Mouse (Mus musculus): ENCODE data around the gene Stat3. TPM values are rescaled to one million over a fixed set of nuclear protein-coding genes. Genes with fewer than 3 reads are reported as not detected.

The Stat3 gene
- total and polyA plus RNA-seq, 3 experiments: 63.5 to 81.1 (median 69.3) TPM

DNA sequence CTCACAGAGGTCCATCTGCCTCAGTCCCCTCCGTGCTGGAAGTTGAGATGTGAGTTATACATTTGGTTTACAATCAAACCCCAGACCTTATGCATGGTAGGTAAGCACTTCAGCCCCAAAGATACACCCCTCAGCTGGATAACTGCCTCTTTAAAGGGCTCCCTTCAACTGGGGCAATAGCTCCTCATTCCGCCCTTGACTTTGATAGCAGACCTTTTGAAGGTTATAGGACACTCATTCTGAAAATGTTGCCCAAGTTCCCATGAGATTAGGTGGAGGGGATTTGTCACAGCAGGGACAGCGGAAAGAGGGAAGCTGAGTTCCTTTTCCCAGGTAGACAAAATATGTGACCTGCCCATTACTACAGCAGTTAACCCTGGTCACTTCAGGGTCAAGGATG is 41.9 kb upstream of the Stat3 start:
- no peak overlapping the region for H3K4me3 ChIP-seq (ENCODE audit: low read depth, low read length)
- no peak for TF ChIP-seq POLR2AphosphoS5 (IDR thresholded peaks at IDR 0.05; ENCODE audit: insufficient replicate concordance, low read depth, low read length)
- TF ChIP-seq TAL1 (conservative IDR thresholded peaks at IDR 0.05; ENCODE audit: low read depth, low read length): no peak
- no peak for TF ChIP-seq GATA2 (IDR thresholded peaks at IDR 0.05; ENCODE audit: borderline replicate concordance, low read depth, low read length)
- TF ChIP-seq CTCF (IDR thresholded peaks at IDR 0.05; ENCODE audit: low read depth, low read length): no peak
- TF ChIP-seq GATA1 (IDR thresholded peaks at IDR 0.05; ENCODE audit: borderline replicate concordance, low read length): no peak

DNA sequence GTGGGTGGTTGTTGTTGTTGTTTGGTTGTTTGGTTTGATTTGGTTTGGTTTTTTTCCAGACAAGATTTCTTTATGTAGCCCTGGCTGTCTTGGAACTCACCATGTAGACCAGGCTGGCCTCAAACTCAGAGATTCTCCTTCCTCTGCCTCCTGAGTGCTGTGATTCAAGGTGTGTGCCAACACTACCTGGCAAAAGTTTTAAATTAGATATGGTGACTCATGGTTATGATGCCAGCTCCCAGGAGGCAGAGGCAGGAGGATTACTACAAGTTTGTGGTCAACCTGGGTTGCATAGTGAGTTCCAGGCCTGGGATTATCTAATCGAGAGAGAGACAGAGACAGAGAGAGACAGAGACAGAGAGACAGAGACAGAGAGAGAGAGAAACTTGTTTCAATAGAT is 41.1 kb upstream of the Stat3 start:
- Histone ChIP-seq H3K27me3 (ENCODE audit: insufficient read depth, low read length) (peaks cover 27% of the 10 kb centered on the region), H3K4me1 (ENCODE audit: insufficient read depth, low read depth, low read length) (peaks cover 13% of the 10 kb centered on the region), H3K4me3 (ENCODE audit: low read depth, low read length) (no peak overlapping the region), H3K36me3 (replicated peaks) (no peaks in the 10 kb centered on the region), H3K9me3 (replicated peaks) (no peaks in the 10 kb centered on the region)
- DNase-seq (ENCODE audit: low spot score) (no peak), ATAC-seq (ENCODE audit: extremely low read depth, insufficient number of reproducible peaks, low FRiP score, poor library complexity, severe bottlenecking) (no peak)
- TF ChIP-seq POLR2AphosphoS5 (IDR thresholded peaks at IDR 0.05; ENCODE audit: insufficient replicate concordance, low read depth, low read length): no peak
- no peak for TF ChIP-seq GATA2 (IDR thresholded peaks at IDR 0.05; ENCODE audit: borderline replicate concordance, low read depth, low read length)
- no peak for TF ChIP-seq CTCF (IDR thresholded peaks at IDR 0.05; ENCODE audit: low read depth, low read length)
- TF ChIP-seq TAL1 (conservative IDR thresholded peaks at IDR 0.05; ENCODE audit: low read depth, low read length): no peak
- TF ChIP-seq GATA1 (IDR thresholded peaks at IDR 0.05; ENCODE audit: borderline replicate concordance, low read length): no peak

More for the DNA sequence above, 41.9 kb upstream of the Stat3 start:
- Histone ChIP-seq H3K27me3 (ENCODE audit: insufficient read depth, low read length) (peaks cover 24% of the 10 kb centered on the region), H3K4me1 (ENCODE audit: insufficient read depth, low read depth, low read length) (peaks cover 17% of the 10 kb centered on the region), H3K36me3 (replicated peaks) (no peaks in the 10 kb centered on the region), H3K9me3 (replicated peaks) (no peaks in the 10 kb centered on the region)
- DNase-seq (ENCODE audit: low spot score) (no peak), ATAC-seq (ENCODE audit: extremely low read depth, insufficient number of reproducible peaks, low FRiP score, poor library complexity, severe bottlenecking) (no peak)

DNA sequence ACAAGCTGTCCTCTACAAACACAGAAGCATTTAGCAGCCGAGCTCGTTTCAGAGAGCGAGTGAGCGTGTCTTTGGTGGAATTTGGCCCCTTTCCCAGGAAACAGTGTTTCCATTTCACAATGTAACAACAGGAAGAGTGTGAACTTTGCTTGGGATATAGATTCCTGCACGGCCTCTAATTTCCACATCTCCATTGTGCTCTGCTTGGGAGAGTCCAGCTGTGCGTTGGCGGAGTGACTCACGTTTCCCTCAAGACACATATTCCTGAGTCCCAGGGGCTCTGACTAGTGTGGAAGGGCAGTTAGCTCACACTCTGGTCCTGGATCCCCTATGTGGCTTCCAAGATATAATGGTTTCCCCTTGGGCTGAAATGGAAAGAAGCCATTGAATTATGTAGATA is 40.5 kb upstream of the Stat3 start:
- H3K4me3 ChIP-seq (ENCODE audit: low read depth, low read length): no peak overlapping the region
- DNase-seq (ENCODE audit: low spot score) (no peak), ATAC-seq (ENCODE audit: extremely low read depth, insufficient number of reproducible peaks, low FRiP score, poor library complexity, severe bottlenecking) (no peak)
- H3K9me3 ChIP-seq (replicated peaks): no peaks in the 10 kb centered on the region
- peaks cover 17% of the 10 kb centered on the region for H3K4me1 ChIP-seq (ENCODE audit: insufficient read depth, low read depth, low read length)
- peaks cover 32% of the 10 kb centered on the region for H3K27me3 ChIP-seq (ENCODE audit: insufficient read depth, low read length)
- no peaks in the 10 kb centered on the region for H3K36me3 ChIP-seq (replicated peaks)
- TF ChIP-seq POLR2AphosphoS5 (IDR thresholded peaks at IDR 0.05; ENCODE audit: insufficient replicate concordance, low read depth, low read length) (no peak), GATA1 (IDR thresholded peaks at IDR 0.05; ENCODE audit: borderline replicate concordance, low read length) (no peak)

DNA sequence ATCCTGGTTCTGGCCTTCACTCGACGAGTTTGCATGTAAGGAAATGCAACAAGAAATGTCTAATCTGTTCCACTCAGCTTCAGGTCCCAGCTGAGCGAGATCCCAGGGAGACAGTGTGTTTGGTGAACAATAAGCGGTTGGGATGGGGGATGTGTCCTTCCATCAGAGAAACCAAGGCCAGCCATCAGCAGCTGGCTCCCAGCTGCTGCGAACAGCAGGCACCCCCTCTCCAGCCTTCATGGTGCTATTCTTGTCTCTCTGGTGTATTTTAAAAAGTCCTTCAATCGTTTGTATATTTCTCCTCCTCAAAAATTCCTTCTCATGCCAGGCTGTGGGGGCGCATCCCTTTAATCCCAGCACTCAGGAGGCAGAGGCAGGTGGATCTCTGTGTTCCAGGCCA is 35.9 kb upstream of the Stat3 start:
- Histone ChIP-seq H3K9me3 (replicated peaks) (no peaks in the 10 kb centered on the region), H3K4me3 (ENCODE audit: low read depth, low read length) (no peak overlapping the region), H3K36me3 (replicated peaks) (no peaks in the 10 kb centered on the region), H3K27me3 (ENCODE audit: insufficient read depth, low read length) (peaks cover 49% of the 10 kb centered on the region), H3K4me1 (ENCODE audit: insufficient read depth, low read depth, low read length) (peaks cover 11% of the 10 kb centered on the region)
- no peak for DNase-seq (ENCODE audit: low spot score)
- ATAC-seq (ENCODE audit: extremely low read depth, insufficient number of reproducible peaks, low FRiP score, poor library complexity, severe bottlenecking): no peak
- TF ChIP-seq TAL1 (conservative IDR thresholded peaks at IDR 0.05; ENCODE audit: low read depth, low read length) (no peak), POLR2AphosphoS5 (IDR thresholded peaks at IDR 0.05; ENCODE audit: insufficient replicate concordance, low read depth, low read length) (no peak), GATA1 (IDR thresholded peaks at IDR 0.05; ENCODE audit: borderline replicate concordance, low read length) (no peak), GATA2 (IDR thresholded peaks at IDR 0.05; ENCODE audit: borderline replicate concordance, low read depth, low read length) (no peak), CTCF (IDR thresholded peaks at IDR 0.05; ENCODE audit: low read depth, low read length) (no peak)

DNA sequence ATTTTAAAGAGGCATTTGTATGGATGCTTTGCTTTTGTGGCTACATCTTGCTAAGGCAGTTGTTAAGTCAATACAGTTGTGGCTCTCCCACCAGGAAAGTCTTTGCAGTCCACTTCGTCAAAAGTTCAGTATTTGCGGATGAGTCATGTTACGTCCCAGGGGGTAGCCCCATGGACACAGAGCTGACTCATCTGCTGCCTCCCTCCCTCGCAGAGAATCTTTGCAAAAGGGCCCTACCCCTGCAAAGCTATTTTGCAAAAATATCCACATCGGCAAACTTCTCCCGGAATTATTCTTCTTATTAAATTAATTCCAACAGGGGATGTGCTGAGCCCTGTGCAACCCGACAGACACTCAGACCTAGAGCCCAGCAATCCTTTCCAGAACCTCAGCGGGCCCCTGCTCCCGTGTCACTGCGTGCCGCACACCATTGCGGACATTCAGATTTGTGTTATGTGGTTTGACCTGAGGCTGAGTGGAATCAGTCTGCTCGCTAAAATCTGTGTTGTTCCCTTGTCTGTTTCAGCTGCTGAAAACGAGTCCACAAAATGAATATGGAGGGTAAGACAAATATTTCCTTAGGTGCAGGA is 35.1 kb upstream of the Stat3 start:
- no peak for DNase-seq (ENCODE audit: low spot score)
- ATAC-seq (ENCODE audit: extremely low read depth, insufficient number of reproducible peaks, low FRiP score, poor library complexity, severe bottlenecking): no peak
- TF ChIP-seq GATA1 (IDR thresholded peaks at IDR 0.05; ENCODE audit: borderline replicate concordance, low read length): no peak
- TF ChIP-seq POLR2AphosphoS5 (IDR thresholded peaks at IDR 0.05; ENCODE audit: insufficient replicate concordance, low read depth, low read length): no peak
- no peak for TF ChIP-seq GATA2 (IDR thresholded peaks at IDR 0.05; ENCODE audit: borderline replicate concordance, low read depth, low read length)
- TF ChIP-seq CTCF (IDR thresholded peaks at IDR 0.05; ENCODE audit: low read depth, low read length): no peak
- H3K4me1 ChIP-seq (ENCODE audit: insufficient read depth, low read depth, low read length): peaks cover 19% of the 10 kb centered on the region
- peaks cover 57% of the 10 kb centered on the region for H3K27me3 ChIP-seq (ENCODE audit: insufficient read depth, low read length)
- no peak overlapping the region for H3K4me3 ChIP-seq (ENCODE audit: low read depth, low read length)
- H3K9me3 ChIP-seq (replicated peaks): no peaks in the 10 kb centered on the region
- H3K36me3 ChIP-seq (replicated peaks): no peaks in the 10 kb centered on the region

DNA sequence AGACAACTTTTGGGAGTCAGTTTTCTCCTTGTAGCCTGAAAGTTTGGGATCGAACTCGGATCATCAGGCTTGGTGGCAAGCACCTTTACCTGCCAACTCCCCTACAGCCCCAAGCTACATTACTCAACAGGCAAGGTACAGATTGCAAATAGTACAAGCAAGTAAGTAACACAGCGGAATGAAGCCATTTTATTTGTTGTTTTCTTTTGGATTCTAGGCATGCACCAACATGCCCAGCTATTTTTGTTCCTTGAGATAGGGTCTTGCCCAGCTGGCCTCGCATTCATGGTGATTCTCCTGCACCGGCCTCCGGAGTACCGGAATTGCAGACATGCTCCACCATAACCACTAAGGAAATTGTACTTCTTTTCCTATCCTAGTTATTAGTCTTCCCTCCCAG is 33.9 kb upstream of the Stat3 start:
- no peak overlapping the region for H3K4me3 ChIP-seq (ENCODE audit: low read depth, low read length)
- no peaks in the 10 kb centered on the region for H3K9me3 ChIP-seq (replicated peaks)
- DNase-seq (ENCODE audit: low spot score): no peak
- ATAC-seq (ENCODE audit: extremely low read depth, insufficient number of reproducible peaks, low FRiP score, poor library complexity, severe bottlenecking): no peak
- H3K36me3 ChIP-seq (replicated peaks): no peaks in the 10 kb centered on the region
- H3K4me1 ChIP-seq (ENCODE audit: insufficient read depth, low read depth, low read length): peaks cover 27% of the 10 kb centered on the region
- TF ChIP-seq GATA1 (IDR thresholded peaks at IDR 0.05; ENCODE audit: borderline replicate concordance, low read length) (no peak), GATA2 (IDR thresholded peaks at IDR 0.05; ENCODE audit: borderline replicate concordance, low read depth, low read length) (no peak), CTCF (IDR thresholded peaks at IDR 0.05; ENCODE audit: low read depth, low read length) (no peak), TAL1 (conservative IDR thresholded peaks at IDR 0.05; ENCODE audit: low read depth, low read length) (no peak), POLR2AphosphoS5 (IDR thresholded peaks at IDR 0.05; ENCODE audit: insufficient replicate concordance, low read depth, low read length) (no peak)
- peaks cover 65% of the 10 kb centered on the region for H3K27me3 ChIP-seq (ENCODE audit: insufficient read depth, low read length)

Measured in G1E (cell line).